Mouse (Mus musculus): ENCODE data around the gene Zcchc4.

The Zcchc4 gene

GRCm38 (mm10) chr5:52813312-52813711 is 38.1 kb downstream of the Zcchc4 start:
- Histone ChIP-seq H3K27me3 (ENCODE audit: control insufficient read depth, insufficient read depth, low read length, poor library complexity, severe bottlenecking) (no peaks in the 10 kb centered on the region), H3K36me3 (ENCODE audit: control insufficient read depth, insufficient read depth, low read length, poor library complexity, severe bottlenecking) (no peaks in the 10 kb centered on the region; the same call in none of the 2 replicates)
- DNase-seq (ENCODE audit: low read depth, low spot score): no peak

- peaks cover 2% of the 10 kb centered on the region for H3K36me3 ChIP-seq (ENCODE audit: control insufficient read depth, insufficient read depth, low read length, poor library complexity, severe bottlenecking)
- DNase-seq (ENCODE audit: low read depth, low spot score): no peak
- no peaks in the 10 kb centered on the region for H3K27me3 ChIP-seq (ENCODE audit: control insufficient read depth, insufficient read depth, low read length, poor library complexity, severe bottlenecking)
These were observed 43.5 kb downstream of the Zcchc4 start for GRCm38 (mm10) chr5:52818676-52819075.

GRCm38 (mm10) chr5:52821691-52822090 is 46.5 kb downstream of the Zcchc4 start:
- no peaks in the 10 kb centered on the region for H3K27me3 ChIP-seq (ENCODE audit: control insufficient read depth, insufficient read depth, low read length, poor library complexity, severe bottlenecking)
- peak; percentile 23 for DNase-seq (ENCODE audit: low read depth, low spot score)
- peaks cover 4% of the 10 kb centered on the region for H3K36me3 ChIP-seq (ENCODE audit: control insufficient read depth, insufficient read depth, low read length, poor library complexity, severe bottlenecking)

- no peaks in the 10 kb centered on the region for H3K27me3 ChIP-seq (ENCODE audit: control insufficient read depth, insufficient read depth, low read length, poor library complexity, severe bottlenecking)
- DNase-seq (ENCODE audit: low read depth, low spot score): no peak
These were observed 52.7 kb downstream of the Zcchc4 start for GRCm38 (mm10) chr5:52827923-52828322.

GRCm38 (mm10) chr5:52833005-52833404 is 57.8 kb downstream of the Zcchc4 start:
- H3K27me3 ChIP-seq (ENCODE audit: control insufficient read depth, insufficient read depth, low read length, poor library complexity, severe bottlenecking): no peaks in the 10 kb centered on the region
- DNase-seq (ENCODE audit: low read depth, low spot score): peak; percentile 41
- no peaks in the 10 kb centered on the region for H3K36me3 ChIP-seq (ENCODE audit: control insufficient read depth, insufficient read depth, low read length, poor library complexity, severe bottlenecking)

More at GRCm38 (mm10) chr5:52827923-52828322, 52.7 kb downstream of the Zcchc4 start:
- peaks cover 2% of the 10 kb centered on the region; the same call in 1 of the 2 replicates for H3K36me3 ChIP-seq (ENCODE audit: control insufficient read depth, insufficient read depth, low read length, poor library complexity, severe bottlenecking)

GRCm38 (mm10) chr5:52833761-52834274 is 58.6 kb downstream of the Zcchc4 start, which contains the start of gene Anapc4:
TSS of gene Anapc4 (plus strand) at chr5:52834012.
- Histone ChIP-seq H3K27me3 (ENCODE audit: control insufficient read depth, insufficient read depth, low read length, poor library complexity, severe bottlenecking) (no peaks in the 10 kb centered on the region), H3K36me3 (ENCODE audit: control insufficient read depth, insufficient read depth, low read length, poor library complexity, severe bottlenecking) (no peaks in the 10 kb centered on the region)
- DNase-seq (ENCODE audit: low read depth, low spot score): peak; percentile 99

- no peaks in the 10 kb centered on the region for H3K27me3 ChIP-seq (ENCODE audit: control insufficient read depth, insufficient read depth, low read length, poor library complexity, severe bottlenecking)
- no peaks in the 10 kb centered on the region for H3K36me3 ChIP-seq (ENCODE audit: control insufficient read depth, insufficient read depth, low read length, poor library complexity, severe bottlenecking)
- DNase-seq (ENCODE audit: low read depth, low spot score): no peak
These were observed 59.2 kb downstream of the Zcchc4 start for GRCm38 (mm10) chr5:52834386-52834785.

GRCm38 (mm10) chr5:52844319-52844718 is 69.1 kb downstream of the Zcchc4 start:
- no peaks in the 10 kb centered on the region for H3K27me3 ChIP-seq (ENCODE audit: control insufficient read depth, insufficient read depth, low read length, poor library complexity, severe bottlenecking)
- no peak for DNase-seq (ENCODE audit: low read depth, low spot score)
- peaks cover 11% of the 10 kb centered on the region for H3K36me3 ChIP-seq (ENCODE audit: control insufficient read depth, insufficient read depth, low read length, poor library complexity, severe bottlenecking)

GRCm38 (mm10) chr5:52855727-52856126 is 80.5 kb downstream of the Zcchc4 start:
- Histone ChIP-seq H3K36me3 (ENCODE audit: control insufficient read depth, insufficient read depth, low read length, poor library complexity, severe bottlenecking) (peaks cover 11% of the 10 kb centered on the region; the same call in 1 of the 2 replicates), H3K27me3 (ENCODE audit: control insufficient read depth, insufficient read depth, low read length, poor library complexity, severe bottlenecking) (no peaks in the 10 kb centered on the region)
- DNase-seq (ENCODE audit: low read depth, low spot score): no peak

- DNase-seq (ENCODE audit: low read depth, low spot score): no peak
- Histone ChIP-seq H3K36me3 (ENCODE audit: control insufficient read depth, insufficient read depth, low read length, poor library complexity, severe bottlenecking) (peaks cover 13% of the 10 kb centered on the region), H3K27me3 (ENCODE audit: control insufficient read depth, insufficient read depth, low read length, poor library complexity, severe bottlenecking) (no peaks in the 10 kb centered on the region)
These were observed 89.2 kb downstream of the Zcchc4 start for GRCm38 (mm10) chr5:52864446-52864845.

GRCm38 (mm10) chr5:52865825-52866224 is 90.6 kb downstream of the Zcchc4 start:
- no peak for DNase-seq (ENCODE audit: low read depth, low spot score)
- no peaks in the 10 kb centered on the region for H3K27me3 ChIP-seq (ENCODE audit: control insufficient read depth, insufficient read depth, low read length, poor library complexity, severe bottlenecking)
- peaks cover 9% of the 10 kb centered on the region for H3K36me3 ChIP-seq (ENCODE audit: control insufficient read depth, insufficient read depth, low read length, poor library complexity, severe bottlenecking)

- no peak for DNase-seq (ENCODE audit: low read depth, low spot score)
These were observed 91.3 kb downstream of the Zcchc4 start for GRCm38 (mm10) chr5:52866361-52867155.

GRCm38 (mm10) chr5:52868918-52869703 is 93.9 kb downstream of the Zcchc4 start:
- no peak for DNase-seq (ENCODE audit: low read depth, low spot score)
- Histone ChIP-seq H3K27me3 (ENCODE audit: control insufficient read depth, insufficient read depth, low read length, poor library complexity, severe bottlenecking) (no peaks in the 10 kb centered on the region), H3K36me3 (ENCODE audit: control insufficient read depth, insufficient read depth, low read length, poor library complexity, severe bottlenecking) (peaks cover 5% of the 10 kb centered on the region; the same call in 1 of the 2 replicates)

More at GRCm38 (mm10) chr5:52866361-52867155, 91.3 kb downstream of the Zcchc4 start:
- H3K27me3 ChIP-seq (ENCODE audit: control insufficient read depth, insufficient read depth, low read length, poor library complexity, severe bottlenecking): no peaks in the 10 kb centered on the region
- H3K36me3 ChIP-seq (ENCODE audit: control insufficient read depth, insufficient read depth, low read length, poor library complexity, severe bottlenecking): peaks cover 9% of the 10 kb centered on the region

GRCm38 (mm10) chr5:52871461-52871860 is 96.3 kb downstream of the Zcchc4 start:
- DNase-seq (ENCODE audit: low read depth, low spot score): no peak
- peaks cover 3% of the 10 kb centered on the region; the same call in 1 of the 2 replicates for H3K36me3 ChIP-seq (ENCODE audit: control insufficient read depth, insufficient read depth, low read length, poor library complexity, severe bottlenecking)
- H3K27me3 ChIP-seq (ENCODE audit: control insufficient read depth, insufficient read depth, low read length, poor library complexity, severe bottlenecking): no peaks in the 10 kb centered on the region

- no peak for DNase-seq (ENCODE audit: low read depth, low spot score)
- Histone ChIP-seq H3K36me3 (ENCODE audit: control insufficient read depth, insufficient read depth, low read length, poor library complexity, severe bottlenecking) (no peaks in the 10 kb centered on the region), H3K27me3 (ENCODE audit: control insufficient read depth, insufficient read depth, low read length, poor library complexity, severe bottlenecking) (no peaks in the 10 kb centered on the region)
These were observed 96.8 kb downstream of the Zcchc4 start for GRCm38 (mm10) chr5:52871986-52872385.
